Mouse (Mus musculus): Measurements from ENCODE around the gene Lrp3.
"Not testable (repeated sequence)": the region's sequence is repeated elsewhere in the genome, so short reads cannot be mapped to it uniquely, and the experiment has no call there.

Gene Lrp3

GRCm38 (mm10) chr7:35215225-35215624 is at the start of gene Lrp3:
Lrp3 (minus strand) TSS chr7:35215498.
- no peak for DNase-seq (ENCODE audit: low read depth)

- DNase-seq (ENCODE audit: low read depth), result peak; percentile 75
These were observed 49.4 kb upstream of the Lrp3 start for GRCm38 (mm10) chr7:35264746-35265145.

- DNase-seq (ENCODE audit: low read depth), result no peak
These were observed 48.5 kb upstream of the Lrp3 start for GRCm38 (mm10) chr7:35263595-35264489.

GRCm38 (mm10) chr7:35259384-35259783 is 44.1 kb upstream of the Lrp3 start:
- peak; percentile 21 for DNase-seq (ENCODE audit: low read depth)

- DNase-seq (ENCODE audit: low read depth), result no peak
These were observed 43.0 kb upstream of the Lrp3 start for GRCm38 (mm10) chr7:35258294-35258693.

GRCm38 (mm10) chr7:35252041-35252558 is 36.8 kb upstream of the Lrp3 start:
- peak; percentile 62 for DNase-seq (ENCODE audit: low read depth)

GRCm38 (mm10) chr7:35237935-35238334 is 22.6 kb upstream of the Lrp3 start:
- DNase-seq (ENCODE audit: low read depth), result not testable (repeated sequence)

- peak; percentile 88 for DNase-seq (ENCODE audit: low read depth)
These were observed 20.0 kb upstream of the Lrp3 start for GRCm38 (mm10) chr7:35235308-35235707.

GRCm38 (mm10) chr7:35234361-35235245 is 19.3 kb upstream of the Lrp3 start:
- peak; percentile 100 for DNase-seq (ENCODE audit: low read depth)

GRCm38 (mm10) chr7:35233861-35234260 is 18.6 kb upstream of the Lrp3 start:
- DNase-seq (ENCODE audit: low read depth), result peak; percentile 53

- DNase-seq (ENCODE audit: low read depth), result no peak
These were observed 17.6 kb upstream of the Lrp3 start for GRCm38 (mm10) chr7:35232796-35233455.

- peak; percentile 34 for DNase-seq (ENCODE audit: low read depth)
These were observed 15.0 kb upstream of the Lrp3 start for GRCm38 (mm10) chr7:35230333-35230732.

- peak; percentile 8 for DNase-seq (ENCODE audit: low read depth)
These were observed 5.5 kb upstream of the Lrp3 start for GRCm38 (mm10) chr7:35220694-35221365.

GRCm38 (mm10) chr7:35215731-35216130 is 433 bp upstream of the Lrp3 start:
- DNase-seq (ENCODE audit: low read depth), result no peak

GRCm38 (mm10) chr7:35214442-35215222 is 666 bp downstream of the Lrp3 start:
- no peak for DNase-seq (ENCODE audit: low read depth)

- no peak for DNase-seq (ENCODE audit: low read depth)
These were observed 3.5 kb downstream of the Lrp3 start for GRCm38 (mm10) chr7:35211791-35212190.

- DNase-seq (ENCODE audit: low read depth), result no peak
These were observed 15.5 kb downstream of the Lrp3 start for GRCm38 (mm10) chr7:35199755-35200154.

GRCm38 (mm10) chr7:35198981-35199754 is 16.1 kb downstream of the Lrp3 start:
- no peak for DNase-seq (ENCODE audit: low read depth)

- DNase-seq (ENCODE audit: low read depth), result no peak
These were observed 18.3 kb downstream of the Lrp3 start for GRCm38 (mm10) chr7:35197022-35197421.

- DNase-seq (ENCODE audit: low read depth), result no peak
These were observed 24.0 kb downstream of the Lrp3 start for GRCm38 (mm10) chr7:35191276-35191675.
